Mouse (Mus musculus): Measurements from ENCODE around the gene Fam129a.

The Fam129a gene

DNA sequence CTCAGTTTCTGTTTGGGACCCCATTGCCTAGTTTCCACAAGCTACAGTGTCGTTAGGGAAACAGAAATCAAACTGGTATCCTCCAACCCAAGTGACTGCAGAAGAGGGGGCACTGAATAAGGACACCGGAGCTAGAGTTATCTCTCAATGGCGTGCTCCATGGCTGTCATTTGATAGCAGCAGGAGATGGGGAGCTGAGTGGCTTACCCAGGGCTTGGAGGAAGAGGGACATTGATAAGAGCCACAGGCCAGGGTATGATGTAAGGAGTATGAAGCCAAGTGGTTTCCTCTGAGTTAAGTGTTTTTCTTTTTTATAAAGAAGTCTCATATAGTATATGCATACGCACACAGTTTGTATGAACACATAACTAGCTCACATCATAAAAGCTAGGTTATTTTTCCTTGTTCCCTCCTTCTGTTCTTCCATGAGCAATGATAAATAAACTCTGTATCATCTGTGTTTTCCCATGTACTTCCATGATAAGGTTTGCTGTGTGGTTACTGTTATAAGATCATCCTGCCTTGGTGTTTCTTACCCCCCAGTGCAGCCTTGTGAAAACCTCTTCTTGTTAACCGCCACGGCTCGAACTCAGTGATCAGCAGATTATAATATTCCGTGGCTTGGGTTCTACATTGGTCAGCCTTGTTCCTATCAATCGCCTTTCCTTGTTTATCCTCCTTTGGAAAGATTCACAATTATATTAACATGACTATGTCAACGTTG lies 96.5 kb downstream of the Fam129a start:
- no peak for DNase-seq

DNA sequence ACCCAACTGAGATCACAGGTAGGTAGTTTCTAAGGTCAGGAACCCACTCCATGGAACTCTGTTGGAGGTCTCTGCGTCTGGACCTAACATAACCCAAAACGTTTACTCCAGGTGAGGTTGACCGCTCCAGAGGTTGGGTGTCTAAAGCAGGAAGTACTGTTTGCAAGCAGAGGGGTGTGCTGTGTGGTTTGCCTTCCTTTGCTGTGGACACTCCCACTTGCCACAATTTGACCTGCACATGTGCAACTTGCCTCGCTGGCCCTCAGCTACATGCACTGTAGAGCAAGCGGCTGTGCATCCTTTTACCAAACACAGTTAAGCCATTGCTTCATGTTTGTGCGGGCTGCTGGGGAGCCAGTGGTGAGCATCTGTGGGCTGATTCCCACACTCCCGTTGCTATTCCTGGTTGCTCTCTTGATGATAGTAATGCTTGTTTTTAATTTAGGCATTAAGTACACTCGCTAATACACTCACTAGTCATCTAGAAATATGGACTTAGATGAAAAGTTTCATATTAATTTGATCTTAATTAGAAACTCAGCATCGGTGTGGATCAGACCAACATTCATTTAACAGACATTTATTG lies 99.1 kb downstream of the Fam129a start:
- no peak for DNase-seq

- DNase-seq, result no peak
These were observed 104.7 kb downstream of the Fam129a start for GRCm38 (mm10) chr1:151675684-151676083.

DNA sequence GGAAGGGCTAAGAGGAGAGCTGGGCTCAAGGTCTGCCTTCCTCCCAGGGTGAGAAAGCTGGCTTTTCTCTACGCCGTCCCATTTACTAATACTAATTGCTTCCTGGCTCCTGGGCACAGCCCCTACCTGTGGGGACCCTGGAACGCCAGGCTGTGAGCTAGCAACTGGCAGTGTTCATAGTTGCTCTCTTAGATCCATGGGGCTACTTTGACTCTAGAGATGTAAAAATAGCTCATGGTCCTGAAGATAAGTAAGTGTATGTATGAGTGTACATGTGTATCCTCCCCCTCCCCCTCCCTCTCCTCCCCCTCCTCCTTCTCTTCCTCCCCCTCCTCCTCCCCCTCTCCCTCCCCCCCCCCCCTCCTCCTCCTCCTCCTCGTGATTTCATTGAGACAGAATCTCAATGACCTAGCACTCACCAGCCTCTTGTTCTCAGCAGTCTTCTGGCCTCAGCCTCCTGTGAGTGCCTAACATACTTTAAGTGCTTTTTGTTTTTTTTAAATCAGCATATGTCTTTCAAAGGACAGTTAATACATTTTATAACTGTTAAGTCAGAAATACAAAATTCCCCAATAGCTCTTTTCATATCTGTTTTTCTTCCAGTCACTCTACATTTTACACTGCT lies 106.3 kb downstream of the Fam129a start:
- DNase-seq, result no peak

GRCm38 (mm10) chr1:151677975-151678374 lies 107.0 kb downstream of the Fam129a start:
- no peak for DNase-seq

DNA sequence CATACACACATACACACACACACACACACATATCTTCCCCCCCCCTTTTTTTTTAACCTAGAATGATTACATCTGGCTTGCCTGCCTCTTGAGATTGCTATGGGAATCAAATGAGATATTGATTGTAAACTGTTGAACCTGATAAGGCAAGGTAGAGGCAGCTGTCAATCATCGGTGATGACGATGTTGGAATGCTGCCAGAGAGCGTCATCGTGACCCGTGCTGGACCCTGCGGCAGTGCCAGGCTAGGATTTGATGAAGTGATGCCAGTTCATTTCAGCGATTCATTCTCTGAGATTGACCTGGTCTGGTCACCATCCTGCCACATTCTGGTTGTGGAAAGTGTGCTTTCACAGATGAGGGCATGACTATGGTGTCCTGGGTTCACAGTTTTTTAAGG lies 108.2 kb downstream of the Fam129a start:
- DNase-seq, result no peak

- DNase-seq, result no peak
These were observed 109.1 kb downstream of the Fam129a start for GRCm38 (mm10) chr1:151679883-151680613.

GRCm38 (mm10) chr1:151680971-151681370 lies 110.0 kb downstream of the Fam129a start:
- DNase-seq, result no peak

GRCm38 (mm10) chr1:151682896-151683295 lies 111.9 kb downstream of the Fam129a start:
- no peak for DNase-seq

DNA sequence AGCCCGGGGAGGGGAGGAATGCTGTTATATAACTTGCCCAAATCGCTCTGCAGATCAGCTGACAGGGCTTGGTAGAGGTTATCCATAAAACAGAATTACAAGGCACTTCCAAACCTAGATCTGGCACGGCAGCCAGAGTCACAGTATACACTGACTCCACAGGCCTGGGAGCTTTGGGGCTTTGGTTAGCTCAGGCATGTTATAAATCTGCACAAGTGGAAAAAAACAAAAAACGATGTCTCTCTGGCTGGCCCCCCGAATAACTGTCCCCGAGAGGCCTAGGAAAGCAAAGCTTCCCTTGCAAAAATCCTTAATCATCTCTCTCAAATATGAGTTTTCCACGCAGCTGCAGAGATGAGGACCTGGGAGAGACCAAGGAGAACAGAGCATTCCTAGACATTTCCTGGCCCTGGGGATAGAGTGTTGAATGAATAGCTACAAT lies 113.5 kb downstream of the Fam129a start:
- no peak for DNase-seq

DNA sequence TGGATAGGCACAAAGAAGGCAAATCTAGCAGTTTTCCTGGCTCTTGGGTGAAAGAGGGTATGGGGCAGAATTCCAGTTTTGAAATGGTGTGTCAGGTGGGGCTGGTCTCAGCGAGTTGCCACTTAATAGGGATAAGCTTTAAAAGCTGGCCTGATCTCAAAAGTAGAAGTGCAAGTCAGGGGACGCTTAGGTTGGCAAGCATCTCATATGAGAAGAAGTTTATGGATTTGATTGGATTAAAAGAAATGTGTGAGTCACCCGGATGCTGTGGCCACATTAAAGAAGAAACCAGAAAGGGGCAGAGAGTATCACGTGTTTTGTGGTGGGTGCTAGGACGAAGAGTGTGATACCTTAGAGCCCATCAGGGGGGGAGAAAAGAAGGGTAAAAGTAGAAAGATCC lies 114.0 kb downstream of the Fam129a start:
- no peak for DNase-seq

- no peak for DNase-seq
These were observed 114.8 kb downstream of the Fam129a start for GRCm38 (mm10) chr1:151685666-151686309.

- DNase-seq, result peak; percentile 40
These were observed 115.7 kb downstream of the Fam129a start for GRCm38 (mm10) chr1:151686696-151687095.

DNA sequence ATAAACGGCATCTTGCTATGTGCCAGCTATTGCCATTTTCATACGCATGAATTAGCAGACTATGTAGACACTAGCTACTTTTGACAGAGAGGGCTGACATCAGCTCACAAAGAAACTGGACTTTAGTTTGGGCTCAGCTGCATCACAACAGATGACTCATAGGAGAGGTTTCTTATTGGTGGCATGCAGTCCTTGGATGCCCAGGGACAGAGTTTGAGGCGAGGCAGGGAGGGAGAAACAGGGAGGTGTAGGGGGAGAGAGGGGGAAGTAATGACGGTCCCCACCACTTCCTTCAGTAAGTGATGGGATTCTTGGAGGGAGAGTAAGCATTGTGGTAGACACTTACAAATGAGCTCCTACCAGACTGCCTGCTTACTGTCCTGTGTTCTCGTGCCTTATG lies 118.0 kb downstream of the Fam129a start:
- no peak for DNase-seq

GRCm38 (mm10) chr1:151689561-151689960 lies 118.6 kb downstream of the Fam129a start:
- no peak for DNase-seq

DNA sequence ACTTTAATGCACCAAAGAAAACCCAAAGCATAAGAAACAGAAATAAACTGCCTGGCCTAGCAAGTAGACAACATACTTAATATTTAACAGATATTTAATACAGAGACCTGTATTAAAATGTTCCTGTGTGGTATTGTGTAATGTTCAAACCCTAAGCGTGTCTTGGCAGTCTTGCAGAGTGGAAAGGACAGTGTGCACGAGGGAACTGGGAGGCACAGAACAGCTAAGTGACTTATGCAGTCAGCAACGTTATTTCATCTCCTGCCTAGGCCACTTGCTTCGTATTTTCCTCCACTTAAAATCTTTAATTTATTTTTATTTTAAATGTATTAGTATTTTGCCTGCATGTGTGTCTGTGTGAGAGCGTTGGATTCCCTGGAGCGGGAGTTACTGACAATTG lies 119.1 kb downstream of the Fam129a start:
- no peak for DNase-seq

GRCm38 (mm10) chr1:151690583-151691193 lies 119.7 kb downstream of the Fam129a start:
- no peak for DNase-seq

DNA sequence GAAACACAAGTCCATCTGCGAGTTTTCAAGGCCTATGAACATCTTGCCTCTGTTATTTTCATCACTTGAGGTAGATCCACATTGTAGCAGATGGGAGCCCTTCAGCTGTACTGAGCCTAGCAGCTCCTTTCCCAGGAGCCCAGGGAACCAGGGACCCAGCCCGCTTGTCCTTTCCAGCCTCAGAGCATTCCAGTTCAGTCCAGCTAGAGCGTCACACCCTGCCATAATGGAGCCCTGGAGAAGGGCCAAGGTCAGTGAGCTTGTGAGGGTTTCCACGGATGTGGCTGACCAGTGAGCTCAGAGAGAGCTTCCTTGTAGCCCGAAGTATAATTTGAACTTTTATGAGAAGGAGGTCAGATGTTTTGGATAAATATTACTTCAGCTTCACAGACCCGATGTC lies 121.9 kb downstream of the Fam129a start:
- DNase-seq, result peak; percentile 74

DNA sequence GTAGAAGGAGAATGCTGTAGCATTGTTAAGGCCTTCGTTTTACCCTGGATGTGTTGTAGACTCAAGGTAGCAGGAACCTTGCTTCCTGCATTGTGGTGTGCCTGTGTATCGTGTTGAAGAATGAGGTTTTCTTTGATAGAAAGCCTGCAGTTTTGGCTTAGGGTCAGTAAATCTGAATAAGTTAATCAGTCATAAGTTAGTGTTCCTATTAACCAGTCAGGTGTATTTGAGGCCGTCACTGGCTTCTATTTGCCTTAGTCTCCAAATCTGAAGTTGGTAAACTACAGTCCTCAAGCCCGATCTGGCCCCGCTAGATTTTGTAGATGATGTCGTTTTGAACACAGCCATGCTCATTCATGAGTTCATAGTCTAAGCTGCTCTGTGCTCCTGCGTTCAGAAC lies 125.8 kb downstream of the Fam129a start:
- no peak for DNase-seq

DNA sequence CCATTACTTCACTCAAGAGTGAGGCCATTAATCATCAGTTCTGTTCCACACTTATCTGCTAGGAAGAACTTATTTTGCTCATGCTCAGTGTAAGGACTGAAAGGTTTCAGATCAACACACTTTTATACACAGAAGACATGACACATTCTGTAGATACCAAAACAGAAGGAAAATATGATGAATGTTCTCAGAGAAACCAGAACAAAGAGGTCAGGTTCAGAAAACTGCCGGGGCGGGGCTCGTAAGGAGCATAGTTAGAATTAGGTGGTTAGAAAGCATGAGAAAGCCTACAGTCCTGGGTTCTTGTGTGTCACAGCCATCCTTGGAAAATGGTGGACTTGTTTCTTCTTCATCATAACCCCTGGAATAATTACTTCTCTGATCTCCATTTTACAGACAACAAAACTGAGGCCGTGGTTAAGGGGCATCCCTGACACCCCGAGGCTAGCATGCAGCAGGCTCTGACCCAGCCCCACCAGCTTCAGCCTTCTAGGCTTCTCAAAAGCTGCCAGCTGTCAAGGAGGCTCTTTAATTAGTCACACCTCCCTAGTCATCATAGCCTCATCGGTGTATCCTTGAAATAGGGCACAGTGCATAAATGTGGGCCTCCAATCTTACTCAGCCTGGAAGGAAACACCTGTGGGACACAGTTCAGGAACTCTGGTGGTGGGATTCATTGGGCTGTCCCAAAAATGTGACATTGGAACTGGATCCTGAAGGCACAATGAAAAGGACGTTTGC lies 127.1 kb downstream of the Fam129a start:
- no peak for DNase-seq

DNA sequence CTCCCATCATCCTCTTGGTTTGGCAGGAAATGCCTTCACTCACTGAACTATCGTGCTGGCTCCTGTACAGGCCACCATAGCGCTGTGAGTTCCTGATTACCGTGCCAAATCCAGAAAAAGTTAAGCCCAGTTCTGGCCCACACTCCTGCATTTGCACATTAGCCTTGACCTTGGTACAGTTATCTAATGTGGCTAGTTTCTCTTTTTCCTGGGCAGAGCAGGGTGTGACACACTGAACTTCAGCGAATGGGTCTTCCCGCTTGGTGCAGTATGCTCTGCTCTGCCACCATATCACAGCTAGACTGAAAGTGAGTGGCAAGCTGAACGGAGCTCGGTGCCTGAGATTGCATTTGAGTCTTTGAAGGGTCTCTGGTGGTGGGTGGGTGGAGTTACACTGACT lies 128.4 kb downstream of the Fam129a start:
- no peak for DNase-seq

DNA sequence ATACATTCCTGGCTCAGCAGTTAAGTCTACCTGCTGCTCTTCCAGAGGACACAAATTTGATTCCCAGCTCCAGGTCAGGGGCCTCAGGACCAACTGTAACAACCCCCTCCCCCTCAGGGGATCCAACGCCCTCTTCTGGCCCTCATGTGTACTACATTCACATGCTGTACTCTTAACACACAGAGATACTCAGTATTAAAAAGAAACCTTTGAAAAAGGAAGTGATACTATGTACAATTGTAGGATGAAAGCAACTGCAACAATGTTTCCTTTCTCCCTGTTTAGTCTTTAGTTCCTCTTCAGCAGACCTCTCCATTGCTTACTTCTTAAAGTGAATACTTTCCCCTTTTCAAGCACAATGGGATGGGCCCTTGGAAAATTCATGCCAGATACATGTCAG lies 131.8 kb downstream of the Fam129a start:
- DNase-seq, result no peak
